Mouse (Mus musculus) layer of hippocampus, adult 8-10 months (tissue): ENCODE measurements around the gene Lsm6. TPM values are rescaled to one million over a fixed set of nuclear protein-coding genes. Genes with fewer than 3 reads are reported as not detected.
"Not testable (repeated sequence)": the region's sequence is repeated elsewhere in the genome, so short reads cannot be mapped to it uniquely, and the experiment has no call there.

Experiments
- DNase-seq, 2 experiments: peaks; one replicate each; pipeline ENCODE4 v3.0.0; 2022; ENCODE audit warnings: low spot score in 2 of 2
- total RNA-seq, 4 experiments: library from RNA; stranded (reverse); gene quantifications; 2 replicates each; pipeline ENCODE4 v1.2.4; 2022

The Lsm6 gene
- 10 to 100 TPM; 45.7 to 55.7 (median 53.8) TPM for total RNA-seq

DNA sequence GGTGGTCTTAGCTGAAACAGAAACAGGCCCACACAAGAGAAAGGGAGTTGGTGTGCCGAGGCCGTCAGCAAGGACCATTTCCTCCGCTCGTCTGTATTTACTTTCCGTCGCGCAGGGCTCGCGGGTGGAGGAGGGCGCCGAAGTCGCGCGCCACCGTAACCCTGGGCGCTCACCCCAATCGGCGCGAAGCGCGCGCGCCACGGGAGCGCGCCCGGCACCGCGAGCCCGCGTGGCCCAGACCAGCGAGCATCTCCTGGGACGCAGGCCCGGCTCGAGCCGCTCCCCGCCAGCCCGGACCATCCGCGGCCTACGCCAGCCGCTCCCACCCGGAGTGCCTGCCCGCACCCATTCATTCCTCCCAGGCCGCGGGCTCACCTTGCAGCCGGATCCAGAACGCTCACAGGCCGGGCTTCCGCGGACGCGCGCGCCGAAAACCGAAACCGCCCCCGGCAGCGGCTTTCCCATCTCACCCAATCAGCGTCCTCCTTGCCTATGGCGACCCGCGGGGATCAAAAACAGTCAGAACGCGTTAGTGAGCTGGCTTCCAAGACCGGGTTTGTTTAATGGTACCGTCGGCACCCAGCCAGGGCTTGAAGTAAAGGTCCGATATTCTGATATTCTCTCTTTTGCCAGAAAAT, at the start of gene Lsm6:
Lsm6 (minus strand) TSS at position 468 of the 638 bp plus-strand sequence.
- peak; percentile 95 to 98 for DNase-seq

DNA sequence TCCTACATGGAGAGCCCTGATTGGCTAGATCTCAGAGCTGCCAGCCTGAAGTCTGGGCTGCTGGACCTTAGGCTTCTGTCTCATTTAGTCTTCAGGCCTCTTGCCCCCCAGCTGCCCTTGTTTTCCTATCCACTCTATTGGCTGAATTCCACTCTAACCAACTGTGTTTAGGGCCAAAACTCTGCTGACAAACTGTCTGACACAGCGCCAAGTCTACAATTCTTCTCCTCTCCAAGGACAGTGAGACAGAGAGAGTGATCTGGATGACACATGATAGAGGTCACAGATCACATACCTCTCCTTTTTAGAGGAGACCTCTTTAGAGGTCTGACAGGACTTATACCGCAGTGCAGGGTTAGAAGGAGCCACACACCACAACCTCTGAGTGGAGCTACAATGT, 46.1 kb upstream of the Lsm6 start:
- no peak for DNase-seq

DNA sequence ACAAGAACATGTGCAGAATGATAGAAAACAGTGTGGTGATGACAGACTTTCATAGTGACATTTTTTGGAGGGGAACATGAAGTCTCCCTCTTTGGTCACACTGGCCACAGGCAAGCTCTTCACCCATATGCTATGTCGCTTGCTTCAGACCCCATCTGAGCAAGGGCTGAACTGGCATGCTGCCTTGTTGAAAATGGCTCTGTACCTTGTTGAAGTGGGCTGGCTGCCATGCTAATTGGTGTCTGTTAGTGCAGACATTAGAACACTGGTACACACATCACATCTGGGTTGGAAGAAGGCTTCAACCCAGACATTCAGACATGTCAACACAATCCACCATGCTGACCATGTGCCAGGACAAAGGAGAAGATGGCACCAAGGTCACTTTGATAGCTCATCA, 42.1 kb upstream of the Lsm6 start:
- DNase-seq: no peak

DNA sequence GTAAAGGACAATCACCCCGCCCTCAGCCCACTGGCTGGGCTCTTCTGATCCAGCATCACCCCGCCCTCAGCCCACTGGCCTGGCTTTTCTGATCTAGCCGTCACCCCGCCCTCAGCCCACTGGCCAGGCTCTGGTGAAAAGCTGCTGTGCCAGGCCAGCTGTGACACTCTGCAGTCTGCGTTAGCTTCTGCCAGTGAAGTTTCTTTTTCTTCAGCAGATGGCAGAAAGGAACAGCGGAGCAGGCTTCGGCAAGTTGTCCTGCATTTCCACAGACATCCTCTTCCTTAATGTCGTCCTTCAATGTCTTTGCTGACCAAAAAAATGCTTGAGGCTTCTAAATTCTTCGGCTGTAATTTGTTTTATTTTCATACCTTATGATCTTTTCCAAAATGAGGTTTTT, 41.1 kb upstream of the Lsm6 start:
- DNase-seq: no peak

DNA sequence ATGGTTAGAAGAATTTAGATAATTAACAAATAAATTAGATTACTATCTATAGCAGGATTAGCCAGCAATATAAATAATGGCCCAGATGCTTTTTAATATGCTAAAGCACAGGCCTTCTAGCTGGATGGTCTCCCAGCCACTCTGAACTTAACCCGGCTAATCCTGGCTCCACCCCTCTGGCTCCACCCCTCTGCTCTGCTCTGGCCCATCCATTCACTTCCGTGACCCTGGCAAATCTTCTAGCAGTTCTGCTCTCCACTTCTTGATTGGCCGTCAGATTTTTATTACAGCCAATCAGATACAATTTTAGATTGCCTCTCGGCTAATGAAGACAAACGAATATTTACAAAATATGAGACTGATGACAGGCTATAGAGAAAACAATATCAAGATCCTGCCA, 39.8 kb upstream of the Lsm6 start:
- DNase-seq: no peak

DNA sequence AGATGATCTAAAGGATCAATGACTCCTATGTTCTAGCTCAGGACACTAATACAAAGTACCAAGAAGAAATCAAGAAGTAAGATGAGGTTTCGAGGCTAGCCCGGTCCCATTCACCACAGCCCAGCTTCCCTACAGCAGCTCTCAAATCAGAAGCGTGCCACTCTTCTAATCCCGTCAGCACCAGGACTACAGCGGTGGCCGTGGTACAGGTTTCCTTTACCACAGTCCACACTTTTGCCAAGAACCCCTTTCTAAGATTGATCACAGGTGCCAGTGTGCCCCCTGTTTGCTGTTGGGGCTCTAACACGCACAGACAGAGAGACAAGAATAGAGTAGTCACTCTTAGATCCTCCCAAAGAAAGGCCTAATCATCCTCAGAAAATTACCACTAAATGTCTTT, 36.5 kb upstream of the Lsm6 start:
- DNase-seq: no peak

DNA sequence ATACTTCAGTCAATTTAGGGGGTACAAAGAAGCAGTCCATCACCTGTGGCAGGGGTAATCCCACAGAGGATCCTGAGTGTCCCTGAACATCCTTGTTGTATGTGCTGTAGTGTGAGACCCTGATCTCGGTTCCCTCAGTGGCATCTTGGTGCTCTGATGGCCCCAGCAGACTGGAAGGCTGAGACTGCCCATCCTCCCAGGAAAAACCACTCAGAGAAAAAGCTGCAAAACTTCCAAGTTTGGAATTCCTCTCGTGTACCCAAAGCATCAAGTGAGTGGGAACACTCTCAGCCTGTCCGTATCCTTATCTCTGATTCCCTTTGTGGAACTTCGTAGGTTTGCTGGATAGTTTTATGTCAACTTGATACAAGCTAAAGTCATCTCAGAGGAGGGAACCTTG, 31.3 kb upstream of the Lsm6 start:
- no peak for DNase-seq

DNA sequence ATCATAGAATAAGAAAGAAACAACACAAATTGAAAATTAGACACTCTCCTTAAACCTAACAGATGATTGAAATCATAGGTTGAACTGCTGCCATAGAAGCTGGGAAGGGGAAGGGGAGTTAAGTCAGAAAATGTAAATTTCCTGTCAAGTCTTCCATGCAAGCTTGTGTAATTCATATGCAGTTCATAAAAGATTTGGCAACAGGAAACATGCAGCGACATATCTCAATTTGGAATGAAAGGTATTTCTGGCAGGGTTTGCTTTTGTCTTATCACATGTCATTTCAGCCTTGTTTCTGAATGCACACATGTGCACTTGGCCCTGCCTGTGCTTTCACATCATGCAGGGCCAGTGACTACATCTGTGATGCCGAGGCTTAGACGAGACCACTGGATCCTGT, 26.3 kb upstream of the Lsm6 start:
- DNase-seq: no peak

DNA sequence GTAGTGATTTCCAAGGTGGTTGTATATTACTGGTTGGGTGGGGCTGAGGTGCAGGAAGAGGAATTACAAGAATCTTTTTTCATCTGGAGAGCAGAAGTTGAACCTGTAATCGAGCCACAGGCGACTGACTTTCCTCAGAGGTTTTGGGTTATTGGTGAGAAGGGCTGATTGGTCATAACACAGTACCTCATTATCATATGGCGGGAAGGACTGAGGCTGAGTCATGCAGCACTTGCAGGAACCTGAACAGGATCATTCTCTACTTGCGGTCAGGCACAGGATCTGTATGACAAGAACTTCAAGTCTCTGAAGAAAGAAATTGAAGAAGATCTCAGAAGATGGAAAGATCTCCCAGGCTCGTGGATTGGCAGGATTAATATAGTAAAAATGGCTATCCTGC, 23.6 kb upstream of the Lsm6 start:
- DNase-seq: no peak

DNA sequence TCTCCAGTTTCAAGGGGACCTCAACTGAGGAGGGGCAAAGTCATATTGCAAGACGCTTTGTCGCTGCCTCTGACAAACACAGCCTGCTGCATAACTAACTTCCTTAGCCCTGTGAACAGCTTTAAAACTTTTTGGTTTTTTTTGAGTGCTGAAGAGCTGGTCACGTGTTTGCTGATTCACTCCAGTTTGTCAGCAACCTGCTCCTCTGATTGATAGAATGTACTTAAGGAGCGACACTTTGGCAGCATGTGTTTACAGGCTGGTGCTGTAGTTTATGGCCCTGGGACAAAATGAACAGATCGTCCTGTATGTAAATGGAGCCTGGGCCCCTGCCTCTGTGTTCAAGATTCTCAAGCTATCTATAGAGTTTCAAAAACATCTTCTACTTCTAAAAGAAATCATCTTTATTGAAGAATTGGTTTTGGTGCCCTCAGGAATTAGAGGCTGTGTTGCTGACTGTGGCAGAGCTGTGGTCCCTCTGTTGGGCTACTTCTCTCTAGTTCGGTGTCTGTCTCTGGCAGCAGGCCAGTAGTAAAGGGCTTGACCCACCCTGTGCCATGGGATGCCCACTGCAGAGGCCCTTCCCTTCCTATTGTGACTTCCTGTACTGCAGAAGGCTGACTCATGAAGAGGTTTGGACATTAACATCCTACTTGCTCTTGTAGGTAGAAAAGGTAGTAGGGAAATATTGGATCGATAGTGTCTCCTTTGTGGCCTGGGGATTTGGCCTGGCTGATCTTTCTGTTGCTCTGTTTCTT, 17.9 kb upstream of the Lsm6 start:
- DNase-seq: peak in 1 of 2 experiments; percentile 9

DNA sequence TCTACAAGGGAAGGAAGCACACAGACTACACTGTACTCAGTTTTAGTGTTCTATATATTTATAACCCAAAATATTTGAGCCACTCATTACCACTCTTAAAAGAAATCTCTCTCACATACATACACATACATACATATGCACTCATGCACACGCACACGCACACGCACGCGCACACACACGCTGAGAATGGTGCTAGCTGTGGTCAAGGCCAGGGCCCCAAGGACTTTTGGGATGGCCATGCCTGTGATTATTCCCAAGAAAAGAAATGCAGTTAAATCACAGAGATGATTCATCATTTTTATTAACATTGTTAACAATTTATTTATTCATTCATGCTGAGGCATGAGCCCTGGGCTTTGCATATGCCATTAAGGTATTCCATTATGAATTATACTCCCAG, 15.2 kb upstream of the Lsm6 start:
- no peak for DNase-seq

DNA sequence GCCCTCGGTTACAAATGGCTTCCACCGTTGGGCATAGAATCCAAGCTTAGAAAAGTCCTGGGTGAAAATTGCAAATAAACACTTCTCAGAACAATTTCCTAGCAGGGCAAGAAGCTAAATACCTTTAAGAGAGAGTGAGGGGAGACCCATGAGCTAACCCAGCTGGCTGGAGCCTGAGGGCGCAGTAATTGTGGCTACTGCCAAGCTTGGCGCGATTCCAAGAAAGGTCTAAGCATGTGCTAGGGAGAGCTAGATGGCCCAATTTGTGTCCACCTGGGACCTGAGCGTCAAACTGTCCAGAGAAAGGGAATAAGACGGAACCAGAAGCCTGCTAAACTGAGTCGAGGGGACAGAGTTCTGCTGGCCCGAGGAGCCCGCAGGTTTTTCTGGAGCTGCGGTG, 7.5 kb upstream of the Lsm6 start:
- no peak for DNase-seq

DNA sequence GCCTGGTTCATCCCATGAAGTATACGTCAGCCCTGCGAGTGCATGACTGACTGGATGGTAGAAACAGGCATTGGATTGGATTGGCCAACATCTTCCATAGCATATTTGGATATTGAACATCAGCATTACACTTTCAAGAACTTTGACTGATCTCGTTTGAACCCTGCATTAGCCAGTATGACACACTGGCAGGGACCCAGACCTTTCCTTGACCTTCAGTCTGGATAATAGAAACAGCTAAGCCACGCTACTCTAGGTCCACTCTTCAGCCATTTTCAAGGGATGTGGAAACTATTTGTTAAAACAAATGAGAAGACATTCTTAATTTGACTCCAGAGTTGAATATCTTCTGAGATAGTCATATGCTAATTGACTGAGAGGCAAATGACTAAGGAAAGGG, 3.6 kb upstream of the Lsm6 start:
- DNase-seq: no peak

DNA sequence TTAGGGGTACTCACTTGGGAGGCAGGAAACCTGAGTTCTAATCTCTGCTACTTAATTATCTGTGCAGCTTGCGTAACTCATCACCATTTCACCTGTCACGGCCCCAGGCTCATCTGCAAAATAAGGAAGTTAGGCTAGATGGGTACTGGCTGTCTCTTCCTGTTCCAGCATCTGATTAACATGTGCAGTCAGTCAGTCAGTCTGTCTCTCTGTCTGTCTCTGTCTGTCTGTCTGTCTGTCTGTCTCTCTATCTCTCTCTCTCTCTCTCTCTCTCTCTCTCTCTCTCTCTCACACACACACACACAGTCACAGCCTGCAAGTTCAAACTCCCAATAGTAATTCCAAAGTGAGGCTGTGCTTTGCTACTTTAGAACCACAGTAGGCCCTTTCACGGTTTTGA, 967 bp downstream of the Lsm6 start:
- not testable (repeated sequence) for DNase-seq

DNA sequence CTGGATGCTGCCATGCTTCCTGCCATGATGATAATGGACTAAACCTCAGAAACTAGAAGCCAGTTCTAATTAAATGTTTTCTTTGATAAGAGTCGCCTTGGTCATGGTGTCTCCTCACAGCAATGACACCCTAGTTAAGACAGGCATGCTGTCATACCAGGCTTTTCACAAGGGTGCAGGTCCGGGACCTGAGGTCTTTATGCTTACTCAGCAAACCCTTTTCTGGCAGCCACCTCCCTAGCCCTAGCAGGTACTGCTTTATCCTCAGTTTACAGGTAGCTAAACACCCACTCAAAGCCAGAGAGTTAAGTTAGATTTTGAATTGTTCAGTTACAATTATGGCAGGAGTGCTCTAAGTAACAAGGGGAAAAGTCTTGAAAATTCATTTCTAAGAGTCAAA, 6.2 kb downstream of the Lsm6 start:
- DNase-seq: no peak

DNA sequence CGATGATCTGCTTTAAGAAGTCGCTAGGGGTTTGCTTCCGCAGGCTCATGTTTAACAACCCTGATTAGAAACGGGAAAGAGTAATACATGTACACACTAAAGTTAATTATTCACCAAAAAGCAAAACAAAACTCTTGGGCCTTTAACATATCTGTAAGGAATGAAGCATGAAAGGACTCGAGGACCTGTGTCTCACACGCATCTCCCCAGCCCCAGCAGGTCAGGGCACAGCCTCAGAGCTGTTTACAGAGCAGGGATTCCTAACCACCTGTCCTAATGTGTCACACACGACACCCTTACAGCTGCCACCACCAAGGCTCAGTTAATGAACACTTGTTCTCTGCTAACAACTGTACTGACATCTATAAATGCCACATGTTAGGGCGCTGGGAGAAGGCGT, 7.9 kb downstream of the Lsm6 start:
- DNase-seq: no peak

DNA sequence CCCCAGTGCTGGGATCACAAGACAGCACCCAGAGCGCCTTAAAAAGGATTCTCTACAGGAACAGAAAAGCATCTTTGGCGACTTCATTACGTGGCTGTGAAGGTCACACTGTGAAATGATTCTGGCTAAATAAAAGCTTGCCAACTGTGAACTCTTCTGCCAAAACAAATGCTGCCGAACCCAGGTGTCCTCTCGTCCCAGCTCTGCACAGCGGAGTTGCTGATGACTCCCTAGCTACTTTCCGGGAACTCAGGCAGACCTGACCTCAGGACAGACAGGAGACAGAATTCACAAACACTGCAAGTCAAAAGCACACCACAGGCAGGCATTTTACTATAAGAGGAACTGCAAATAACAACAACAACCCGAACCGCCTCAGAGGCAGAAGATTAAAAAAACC, 8.5 kb downstream of the Lsm6 start:
- DNase-seq: no peak

DNA sequence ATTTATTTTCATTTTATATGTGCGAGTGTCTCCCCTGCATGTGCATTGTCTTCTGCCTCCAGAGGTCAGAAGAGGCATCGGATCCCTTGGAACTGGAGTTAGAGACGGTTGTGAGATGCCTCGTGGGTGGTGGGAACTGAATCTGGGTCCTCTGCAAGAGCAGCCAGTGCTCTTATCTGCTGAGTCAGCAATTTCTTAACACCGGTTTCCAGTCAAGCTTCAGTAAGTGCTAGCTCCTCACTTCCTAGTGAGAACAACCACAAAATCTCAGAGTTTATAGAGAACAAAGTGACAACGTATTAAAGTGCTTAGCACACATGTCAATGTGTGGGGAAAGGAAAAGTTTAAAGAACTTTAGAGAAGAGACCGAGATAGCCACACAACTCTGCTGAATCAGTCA, 9.2 kb downstream of the Lsm6 start:
- no peak for DNase-seq

DNA sequence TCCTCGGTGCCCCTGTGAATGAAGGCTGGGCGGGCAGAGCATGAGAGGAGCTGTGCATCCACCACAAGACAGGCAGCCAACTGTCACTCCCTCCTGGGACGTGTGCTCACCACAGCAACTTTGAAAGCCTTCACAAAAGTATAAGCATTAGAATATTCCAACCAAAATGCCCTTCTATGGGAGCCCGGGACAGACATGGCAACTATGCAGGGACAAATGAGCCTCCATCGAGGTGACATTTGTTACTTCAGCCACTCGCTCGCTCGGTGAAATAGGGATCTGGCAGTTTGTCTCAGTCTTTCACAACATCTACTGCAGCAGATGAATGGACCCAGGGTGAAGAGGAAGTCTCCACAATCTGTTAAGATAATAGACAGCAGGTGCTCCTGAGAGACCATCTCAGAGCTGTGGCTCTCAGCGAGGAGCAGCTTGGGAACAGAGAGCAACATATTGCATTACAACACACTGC, 10.7 kb downstream of the Lsm6 start:
- DNase-seq: peak; percentile 37 to 44

DNA sequence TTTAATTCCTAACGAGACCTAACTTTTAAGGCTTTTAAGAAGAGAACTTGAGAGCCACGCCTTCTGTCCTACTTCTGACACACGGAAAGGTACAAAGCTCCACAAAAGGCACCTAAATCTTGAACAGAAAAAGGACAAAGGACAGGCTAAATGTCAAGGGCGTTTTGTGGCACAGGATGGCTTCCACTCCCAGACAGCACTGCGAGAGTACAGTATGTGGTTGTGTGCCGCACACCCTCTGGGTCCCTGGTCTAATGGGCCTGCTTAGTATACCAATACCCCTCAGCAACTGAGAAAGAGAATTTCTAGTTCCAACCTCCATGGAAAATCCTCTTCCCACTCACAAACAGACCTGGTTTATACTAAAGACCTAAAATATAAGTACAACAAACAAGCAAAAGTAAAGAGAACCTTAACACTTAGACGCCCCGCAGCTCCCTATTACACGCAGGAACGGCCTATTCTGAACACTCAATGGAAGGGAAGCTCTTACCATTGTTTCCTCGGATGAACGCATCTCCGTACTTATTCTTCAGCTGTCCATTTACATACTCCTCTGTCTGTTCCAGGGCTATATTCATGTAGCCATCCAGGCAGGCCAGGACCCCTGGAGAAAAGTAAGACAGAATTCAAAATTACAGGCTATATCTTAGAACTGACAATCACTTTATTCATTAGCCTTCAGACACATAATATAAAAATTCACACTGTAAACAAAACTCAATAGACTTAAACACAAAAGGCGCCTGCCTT, 11.3 kb downstream of the Lsm6 start:
- no peak for DNase-seq

DNA sequence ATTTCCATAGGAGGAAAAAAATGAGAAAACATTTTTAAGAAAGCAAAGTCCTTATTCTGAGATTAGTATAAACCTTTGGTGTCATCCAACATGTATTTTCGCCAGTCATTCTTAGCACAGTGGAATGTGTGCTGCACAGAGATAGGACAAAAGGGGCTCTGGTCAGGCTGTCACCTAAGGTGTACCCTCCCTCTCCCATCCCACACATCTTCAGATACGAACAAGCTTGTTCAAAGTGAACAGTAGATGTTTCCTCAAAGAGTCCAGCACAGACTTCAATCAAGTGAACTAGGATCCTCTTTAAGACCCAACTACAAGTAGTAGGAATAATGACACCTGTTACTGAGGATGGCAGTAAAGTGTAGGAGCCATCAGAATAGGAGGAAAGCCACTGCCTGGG, 12.1 kb downstream of the Lsm6 start:
- DNase-seq: no peak

DNA sequence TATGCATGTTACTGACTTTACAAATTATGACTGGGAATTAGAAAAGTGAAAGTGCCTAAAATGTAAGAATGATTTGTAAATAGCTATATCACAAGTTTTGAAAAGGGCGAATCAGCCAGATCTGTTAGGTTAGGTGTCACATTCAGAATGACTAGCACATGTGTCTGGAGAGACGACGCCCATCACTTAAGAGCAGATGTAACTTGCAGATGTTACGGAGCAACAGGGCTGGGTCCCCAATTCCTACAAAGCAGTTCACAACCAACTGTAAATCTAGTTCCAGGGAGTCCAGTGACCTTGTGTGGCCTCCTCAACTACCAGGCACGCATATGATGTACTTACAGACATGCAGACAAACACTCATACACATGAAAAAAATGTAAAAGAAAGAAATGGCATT, 12.5 kb downstream of the Lsm6 start:
- DNase-seq: no peak

DNA sequence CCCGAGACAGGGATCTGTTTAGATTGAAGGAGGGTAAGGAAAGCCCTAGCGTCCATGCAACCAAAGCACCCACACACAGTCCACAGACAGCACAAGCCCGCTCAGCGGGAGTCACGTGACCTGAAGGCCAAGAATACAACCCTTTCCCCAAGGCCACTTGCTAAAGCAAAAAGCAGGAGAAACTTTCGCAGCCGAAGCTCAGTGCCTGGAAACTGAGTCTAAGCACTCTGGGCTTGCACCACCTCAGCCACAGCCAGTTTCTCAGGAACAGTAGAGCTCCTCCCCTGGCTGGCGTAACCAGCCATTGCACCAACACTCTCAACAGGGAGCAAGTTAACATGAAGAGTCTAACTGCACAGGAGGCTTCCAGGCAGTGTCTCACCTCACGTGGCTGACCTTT, 13.7 kb downstream of the Lsm6 start:
- DNase-seq: no peak
